Mouse (Mus musculus) ovary, postnatal 10 days (tissue): ENCODE data around the gene Neurl1a.
"Not testable (repeated sequence)": the region's sequence is repeated elsewhere in the genome, so short reads cannot be mapped to it uniquely, and the experiment has no call there.

Experiments used
- DNase-seq: peaks from one replicate; pipeline ENCODE4 v3.0.0; 2022; ENCODE audit warnings: low spot score

Neurl1a gene

GRCm38 (mm10) chr19:47178431-47179271, at the start of gene Neurl1a:
TSS of gene Neurl1a (plus strand) at chr19:47178820.
- DNase-seq, result peak; percentile 42

DNA sequence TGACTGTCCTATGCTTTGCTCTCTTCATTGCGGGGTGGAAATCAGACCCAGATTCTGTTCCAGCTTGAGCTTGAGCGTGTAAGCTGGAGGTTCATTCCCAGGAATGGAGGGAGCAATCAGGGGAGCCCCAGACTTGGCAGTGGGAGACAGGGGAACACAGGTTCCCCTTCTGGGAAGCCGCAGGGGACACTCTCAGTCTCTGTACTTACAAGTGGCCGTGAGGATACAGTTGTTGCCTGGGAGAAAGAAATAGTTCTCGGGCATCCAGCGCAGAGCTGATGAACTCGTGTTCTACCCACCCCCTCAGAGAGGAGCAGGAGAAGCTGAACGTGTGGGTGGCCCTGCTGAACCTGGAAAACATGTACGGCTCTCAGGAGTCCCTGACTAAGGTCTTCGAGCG, 49.8 kb upstream of the Neurl1a start:
- DNase-seq, result no peak

GRCm38 (mm10) chr19:47130551-47131125, 48.0 kb upstream of the Neurl1a start:
- no peak for DNase-seq

GRCm38 (mm10) chr19:47133161-47133560, 45.5 kb upstream of the Neurl1a start:
- DNase-seq, result no peak

DNA sequence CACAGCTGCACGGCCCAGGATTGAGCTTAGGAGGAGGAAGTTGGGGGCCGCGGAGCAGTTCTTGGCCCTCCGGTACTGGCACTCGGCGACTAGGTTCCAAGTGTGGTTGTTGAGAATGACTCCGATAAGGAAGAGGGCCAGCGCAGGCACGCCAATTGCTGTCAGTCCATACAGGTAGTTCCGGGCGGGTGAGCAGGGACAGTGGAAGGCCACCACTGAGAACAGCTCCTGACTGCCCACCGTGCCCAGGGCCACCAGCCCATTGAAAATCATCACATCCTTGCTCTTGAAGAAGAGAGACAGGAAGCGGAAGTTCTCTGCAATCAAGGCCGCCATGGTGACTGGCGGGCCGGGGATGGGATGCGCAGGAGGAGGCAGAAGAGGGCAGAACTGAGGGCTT, 43.1 kb upstream of the Neurl1a start:
- DNase-seq, result no peak

DNA sequence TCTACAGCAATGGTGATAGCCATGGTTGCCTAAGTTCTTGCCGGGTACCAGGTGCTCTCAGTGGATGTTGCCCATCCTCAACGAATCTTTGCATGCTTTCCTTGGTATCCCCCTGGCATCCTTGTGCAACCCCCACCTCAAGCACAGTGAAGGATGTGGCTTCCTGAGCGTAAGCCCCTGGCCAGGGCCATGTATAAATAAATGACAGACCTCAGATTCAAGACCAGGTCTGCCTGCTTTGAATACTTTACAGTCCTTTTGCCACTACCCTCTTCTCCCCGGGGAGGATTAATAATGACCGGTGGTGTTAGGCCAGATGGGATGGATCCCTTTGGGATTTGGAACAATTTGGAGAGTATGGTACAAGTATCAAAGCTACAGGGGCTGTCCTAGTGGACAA, 42.5 kb upstream of the Neurl1a start:
- no peak for DNase-seq

GRCm38 (mm10) chr19:47137051-47137581, 41.5 kb upstream of the Neurl1a start:
- DNase-seq, result no peak

DNA sequence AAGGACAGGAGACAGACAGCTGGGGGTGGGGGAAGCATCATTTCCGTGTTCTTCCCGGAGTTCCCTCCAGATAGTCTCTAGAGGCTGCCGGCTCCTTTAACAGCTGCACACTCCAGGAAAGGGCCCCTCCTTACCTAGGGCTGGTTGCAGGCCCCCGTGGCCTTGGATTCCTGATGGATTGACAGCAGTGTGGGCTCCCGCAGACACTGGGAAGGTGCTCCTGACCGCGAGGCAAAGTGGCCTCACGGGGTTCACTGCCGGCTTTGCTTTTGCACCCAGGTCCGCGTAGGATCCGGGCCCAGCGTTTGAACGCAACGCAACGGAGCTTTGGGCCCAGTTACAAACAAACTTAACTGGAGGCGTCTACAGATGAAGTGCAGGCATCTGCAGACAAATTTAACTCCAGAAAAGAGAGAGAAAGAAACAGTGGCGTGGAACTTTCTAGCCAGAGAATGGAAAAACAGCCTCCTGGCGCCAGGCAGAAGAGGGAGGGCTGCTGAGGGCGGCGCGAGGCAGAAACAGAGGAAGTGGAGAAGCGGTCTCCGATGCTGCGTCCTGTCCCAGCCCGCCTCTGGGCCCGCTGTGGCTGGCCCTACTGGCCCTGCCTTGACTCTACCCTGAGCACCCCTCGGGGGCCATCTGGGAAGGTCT, 40.7 kb upstream of the Neurl1a start, which contains the start of gene Calhm2:
Gene Calhm2, minus strand, starts transcription at position 524 of the 651 bp plus-strand sequence.
- peak; percentile 49 for DNase-seq

DNA sequence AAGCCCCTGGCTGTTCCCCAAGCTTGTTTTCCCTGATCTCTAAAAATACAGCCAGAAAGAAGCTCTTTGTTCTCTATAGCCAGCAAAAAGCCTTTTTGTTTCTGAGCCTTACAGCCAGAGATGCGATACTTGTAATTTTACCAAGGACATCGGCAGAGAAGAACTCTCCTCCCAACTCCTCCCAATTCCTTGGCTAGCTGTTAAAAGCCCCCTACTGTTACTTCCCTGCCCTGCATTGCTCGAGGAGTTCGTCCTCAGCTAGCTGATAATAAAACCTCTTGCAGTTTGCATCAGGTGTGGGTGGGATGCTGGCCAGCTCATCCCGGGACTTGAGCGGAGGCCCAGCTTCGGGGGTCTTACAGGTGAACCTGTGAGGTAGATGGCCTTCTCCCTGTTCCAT, 39.0 kb upstream of the Neurl1a start:
- not testable (repeated sequence) for DNase-seq

GRCm38 (mm10) chr19:47142438-47142837, 36.2 kb upstream of the Neurl1a start:
- DNase-seq, result no peak

DNA sequence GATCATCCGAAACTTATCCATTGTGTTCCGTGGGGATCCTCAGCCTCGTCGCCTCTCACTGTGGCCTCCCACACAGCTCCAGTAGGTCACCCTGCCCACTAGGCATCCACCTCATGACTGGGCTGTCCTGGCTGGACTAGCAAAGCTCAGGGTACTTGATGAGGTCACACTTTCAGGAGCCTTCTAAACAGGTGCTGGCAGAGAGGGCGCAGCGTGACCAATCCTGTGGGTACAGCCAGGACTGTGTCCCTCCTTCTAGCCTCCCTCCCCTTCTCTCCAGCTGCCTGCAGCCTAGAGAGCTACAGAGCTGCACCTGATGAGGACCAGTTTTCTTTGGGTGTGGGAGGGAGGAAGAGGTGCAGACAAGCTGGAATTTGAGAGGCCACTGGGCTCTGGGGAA, 34.5 kb upstream of the Neurl1a start, which contains the start of gene Calhm1:
Gene Calhm1, minus strand, starts transcription at position 101 of the 400 bp plus-strand sequence.
- DNase-seq, result no peak

DNA sequence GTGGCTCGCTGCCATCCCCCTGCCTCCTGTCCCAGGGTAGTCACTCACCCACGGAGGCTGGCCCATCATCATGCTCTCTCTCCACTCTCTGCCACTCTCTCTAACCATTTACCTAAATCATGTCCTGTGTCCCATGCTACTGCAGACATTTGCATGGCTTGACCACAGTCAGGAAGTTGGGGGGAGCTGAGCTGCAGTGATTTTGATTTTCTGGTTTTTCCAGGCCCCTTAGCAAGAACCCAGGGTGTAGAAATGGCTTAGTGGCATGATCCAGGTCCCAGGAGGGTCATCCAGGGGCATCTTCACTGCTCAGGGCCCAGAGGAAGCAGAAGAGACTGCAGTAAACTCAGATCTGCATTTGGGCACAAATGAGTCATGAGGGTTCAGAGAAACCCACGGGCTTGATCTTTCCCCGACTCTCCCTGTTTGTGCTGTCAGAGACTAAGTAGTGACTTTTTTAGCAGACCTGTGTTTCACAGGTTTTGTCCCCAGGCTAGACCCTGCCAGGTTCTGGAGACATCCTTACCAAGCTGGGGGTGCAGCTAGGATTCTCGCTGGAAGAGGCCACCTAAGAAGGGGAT, 30.3 kb upstream of the Neurl1a start:
- no peak for DNase-seq

GRCm38 (mm10) chr19:47149854-47150253, 28.8 kb upstream of the Neurl1a start:
- DNase-seq, result no peak

GRCm38 (mm10) chr19:47151332-47152061, 27.1 kb upstream of the Neurl1a start:
- no peak for DNase-seq

DNA sequence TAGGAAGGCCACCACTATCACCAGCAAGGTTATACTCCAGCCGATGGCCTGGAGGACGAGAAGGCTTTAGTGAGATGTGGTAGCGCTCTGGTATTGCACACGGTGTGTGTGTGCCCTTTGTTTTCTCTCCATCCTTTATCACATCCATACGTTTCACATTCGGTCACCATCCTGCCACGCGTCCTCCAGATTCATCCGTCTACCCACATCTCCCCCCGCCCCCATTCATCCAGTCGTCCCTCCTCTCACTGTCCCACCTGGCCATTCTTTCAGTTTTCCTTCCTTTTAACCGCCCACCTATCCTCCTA, 26.6 kb upstream of the Neurl1a start:
- DNase-seq, result no peak

GRCm38 (mm10) chr19:47153767-47154166, 24.9 kb upstream of the Neurl1a start:
- DNase-seq, result no peak

- no peak for DNase-seq
Measured at GRCm38 (mm10) chr19:47157664-47158063, 21.0 kb upstream of the Neurl1a start, which contains the start of gene Calhm3. TSS of gene Calhm3 (minus strand) at chr19:47157764.

DNA sequence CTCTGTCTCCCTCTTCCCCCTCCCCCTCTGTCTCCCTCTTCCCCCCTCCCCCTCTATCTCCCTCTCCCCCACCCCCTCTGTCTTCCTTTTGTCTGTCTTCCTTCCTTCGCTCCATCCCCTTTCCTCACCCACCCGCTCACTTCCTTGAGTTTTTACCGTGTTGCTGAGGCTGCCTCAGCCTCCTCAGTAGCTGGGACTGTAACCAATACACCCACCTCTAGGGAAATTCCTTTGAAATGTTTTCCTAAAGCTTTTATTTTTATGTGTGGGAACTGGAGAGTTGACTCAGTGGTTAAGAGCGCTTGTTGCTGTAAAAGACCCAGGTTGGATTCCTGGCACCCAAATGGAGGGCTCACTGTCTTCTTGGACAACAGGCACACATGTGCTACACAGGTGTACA, 17.0 kb upstream of the Neurl1a start:
- DNase-seq, result no peak

- DNase-seq, result no peak
Measured at GRCm38 (mm10) chr19:47163176-47163744, 15.4 kb upstream of the Neurl1a start.

GRCm38 (mm10) chr19:47166758-47167157, 11.9 kb upstream of the Neurl1a start:
- no peak for DNase-seq

GRCm38 (mm10) chr19:47167617-47168214, 10.9 kb upstream of the Neurl1a start:
- DNase-seq, result no peak
